15 mouse cellular contexts compared by ENCODE assay signal in the genomic region with DNA sequence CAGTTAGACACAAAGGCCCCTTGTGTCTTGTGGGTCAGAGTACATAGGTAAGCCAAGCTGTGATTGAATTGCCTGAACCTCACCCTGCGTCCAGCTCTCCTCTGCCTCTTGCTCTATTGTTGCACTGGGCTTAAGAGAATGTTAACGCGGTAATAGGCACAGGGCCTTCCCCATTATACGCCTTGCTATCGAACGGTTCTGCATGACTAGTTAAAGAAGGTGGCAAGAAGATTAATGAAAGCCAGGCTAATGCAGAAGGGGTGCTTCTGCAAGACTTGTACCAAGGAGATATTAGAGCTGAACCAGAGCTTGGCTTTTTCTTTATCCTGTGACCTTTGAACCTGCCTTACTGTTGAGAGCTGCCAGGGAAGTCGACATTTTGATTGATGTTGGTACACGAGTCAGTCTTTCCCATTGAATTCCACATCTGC.
DNase-seq lines count a peak whose midpoint lies in the region; ATAC-seq lines count a peak whose summit lies in the region.
"Had no signal": no experiment of that assay in that cellular context is flagged by ENCODE, and none has a peak within 500 bp of the region (broad histone marks: within the 10 kb centered on the region; RNA-seq: fewer than 3 reads in every experiment).

No protein-coding gene starts in this region.

- 7% methylated on average over 8 of the region's 8 CpGs for WGBS in forebrain, embryonic 14.5 days
- 6% methylated on average over 8 of the region's 8 CpGs for WGBS in forebrain, embryonic 13.5 days
- 22% methylated on average over 8 of the region's 8 CpGs for WGBS in neural tube, embryonic 15.5 days

- no peaks in the 10 kb centered on the region for H3K27me3 ChIP-seq in forebrain, embryonic 14.5 days (replicated peaks; ENCODE audit: control insufficient read depth, insufficient read depth, low read length)
- H3K27me3 ChIP-seq in forebrain, embryonic 13.5 days = peaks cover 9% of the 10 kb centered on the region; the same call in 1 of the 2 replicates
- H3K27me3 ChIP-seq in neural tube, embryonic 15.5 days (replicated peaks) = no peaks in the 10 kb centered on the region
- H3K27me3 ChIP-seq: megakaryocyte, embryonic 14.5 days had no signal

- peaks cover 8% of the 10 kb centered on the region; the same call in 1 of the 2 replicates for H3K36me3 ChIP-seq in forebrain, embryonic 14.5 days (ENCODE audit: control insufficient read depth, insufficient read depth, low read length)
- 0 out of 2 replicates have a peak, but pooled peaks cover 8% of the 10 kb centered on the region for H3K36me3 ChIP-seq in forebrain, embryonic 13.5 days (ENCODE audit: poor library complexity, severe bottlenecking)
- H3K36me3 ChIP-seq in neural tube, embryonic 15.5 days = no peaks in the 10 kb centered on the region

- no peak overlapping the region for H3K27ac ChIP-seq in forebrain, embryonic 14.5 days (ENCODE audit: low read depth, low read length)
- no peak overlapping the region for H3K27ac ChIP-seq in forebrain, embryonic 13.5 days
- H3K27ac ChIP-seq in neural tube, embryonic 15.5 days (replicated peaks) = no peak overlapping the region

- peak; percentile 13 for DNase-seq in forebrain, embryonic 14.5 days (ENCODE audit: low spot score)
- DNase-seq in neural tube, embryonic 10.5 days (ENCODE audit: extremely low spot score, low spot score) = peak; percentile 55
- DNase-seq in mesoderm, embryonic 11.5 days (ENCODE audit: low read depth, low spot score) = peak; percentile 67
- no peak for DNase-seq in right cerebral cortex, postnatal 4 days
- no peak for DNase-seq in spleen, postnatal 36 days (ENCODE audit: low spot score in 2 of 2)
- no peak for DNase-seq in frontal cortex, postnatal 25 days (ENCODE audit: low spot score in 2 of 2)
- DNase-seq: adrenal gland, adult 2 months; cerebellum, postnatal 36 days; lung, adult 18-20 months; spleen, adult 18-20 months had no signal

- H3K4me2 ChIP-seq in forebrain, embryonic 14.5 days (ENCODE audit: low read length) = no peak overlapping the region
- no peak overlapping the region for H3K4me2 ChIP-seq in forebrain, embryonic 13.5 days
- H3K4me2 ChIP-seq in neural tube, embryonic 15.5 days = no peak overlapping the region

- H3K4me3 ChIP-seq in forebrain, embryonic 14.5 days (ENCODE audit: low read depth, low read length) = no peak overlapping the region
- H3K4me3 ChIP-seq in forebrain, embryonic 13.5 days = no peak overlapping the region
- H3K4me3 ChIP-seq in neural tube, embryonic 15.5 days (replicated peaks) = no peak overlapping the region
- H3K4me3 ChIP-seq: erythroblast, embryonic 14.5 days; megakaryocyte, embryonic 14.5 days had no signal

- peaks cover 21% of the 10 kb centered on the region for H3K4me1 ChIP-seq in forebrain, embryonic 14.5 days (ENCODE audit: control insufficient read depth, insufficient read depth, low read length)
- H3K4me1 ChIP-seq in forebrain, embryonic 13.5 days = peaks cover 42% of the 10 kb centered on the region
- peaks cover 31% of the 10 kb centered on the region for H3K4me1 ChIP-seq in neural tube, embryonic 15.5 days

- no peaks in the 10 kb centered on the region for H3K9me3 ChIP-seq in forebrain, embryonic 14.5 days (replicated peaks; ENCODE audit: control insufficient read depth, low read length)
- no peaks in the 10 kb centered on the region for H3K9me3 ChIP-seq in forebrain, embryonic 13.5 days (replicated peaks)
- H3K9me3 ChIP-seq in neural tube, embryonic 15.5 days (replicated peaks) = no peaks in the 10 kb centered on the region

- no peak overlapping the region for H3K9ac ChIP-seq in forebrain, embryonic 14.5 days (ENCODE audit: low read length)
- no peak overlapping the region for H3K9ac ChIP-seq in forebrain, embryonic 13.5 days
- H3K9ac ChIP-seq in neural tube, embryonic 15.5 days (replicated peaks) = no peak overlapping the region

- no peak for ATAC-seq in forebrain, embryonic 14.5 days
- no peak for ATAC-seq in forebrain, embryonic 13.5 days
- no peak for ATAC-seq in neural tube, embryonic 15.5 days (ENCODE audit: low FRiP score)
- ATAC-seq: inflammation-experienced regulatory T-cells, adult 6 months had no signal

Comparison
In these comparisons a context has a peak if more than half of its experiments do, and no peak if none do; other contexts are left out.
1. DNase-seq: peak in forebrain, embryonic 14.5 days (single experiment), neural tube, embryonic 10.5 days (single experiment) and mesoderm, embryonic 11.5 days (single experiment); none in right cerebral cortex, postnatal 4 days (single experiment), spleen, postnatal 36 days (0 of 2) and frontal cortex, postnatal 25 days (0 of 2).